Mouse (Mus musculus): ENCODE data around the gene Apoa5. TPM values are rescaled to one million over a fixed set of nuclear protein-coding genes. Genes with fewer than 3 reads are reported as not detected.

Apoa5 gene
- polyA plus RNA-seq (2017; shearing (Covaris generic)) = not detected

DNA sequence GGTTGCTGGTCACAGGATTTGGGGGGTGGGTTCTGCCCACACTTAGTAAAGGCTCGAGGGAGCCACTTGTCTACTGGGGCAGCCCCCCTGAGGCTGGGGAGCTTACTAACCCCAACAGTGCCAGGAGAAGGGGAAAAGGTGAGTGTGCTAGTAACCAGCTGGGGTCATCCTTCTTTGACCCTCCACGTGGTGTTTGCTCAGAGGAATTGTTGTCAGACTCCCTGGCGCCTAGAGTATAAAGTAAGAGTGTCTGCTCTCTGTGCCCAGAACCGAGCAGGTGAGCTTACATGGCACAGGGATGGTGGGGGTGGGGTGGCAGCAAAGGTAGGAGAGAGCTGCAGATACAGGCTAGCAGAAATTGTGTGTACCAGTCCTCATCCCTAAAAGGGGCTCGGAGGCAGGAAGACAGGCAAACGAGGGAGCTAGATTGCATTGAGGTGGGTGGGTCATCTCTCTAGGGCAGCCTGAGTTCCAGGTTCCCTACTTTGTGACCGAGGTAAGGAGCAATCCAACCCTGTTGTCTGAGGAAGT is at the start of gene Apoa5:
Gene Apoa5, plus strand, starts transcription at position 291 of the 531 bp plus-strand sequence.

DNA sequence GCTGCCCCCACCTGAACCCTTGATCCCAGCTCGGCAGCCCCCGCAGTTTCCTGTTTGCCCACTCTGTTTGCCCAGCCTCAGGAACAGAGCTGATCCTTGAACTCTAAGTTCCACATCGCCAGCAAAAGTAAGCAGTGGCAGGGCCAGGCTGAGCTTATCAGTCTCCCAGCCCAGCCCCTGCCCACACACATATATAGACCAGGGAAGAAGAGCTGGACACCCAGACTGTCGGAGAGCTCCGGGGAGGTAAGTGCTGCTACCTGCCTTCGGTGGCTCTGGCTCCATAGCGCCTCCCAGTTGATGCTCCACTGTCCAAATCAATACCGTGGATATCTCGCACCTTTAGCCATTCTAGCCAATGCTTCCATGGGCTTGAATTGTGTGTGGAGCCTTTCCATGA is 39.9 kb upstream of the Apoa5 start, which contains the start of gene Apoa1:
Gene Apoa1, plus strand, starts transcription at position 90 of the 400 bp plus-strand sequence.

DNA sequence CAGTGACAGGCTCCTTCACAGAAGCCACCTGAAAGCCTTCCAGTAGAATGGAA is 33.0 kb upstream of the Apoa5 start, which contains the start of gene Apoc3:
Gene Apoc3, minus strand, starts transcription at position 41 of the 53 bp plus-strand sequence.

DNA sequence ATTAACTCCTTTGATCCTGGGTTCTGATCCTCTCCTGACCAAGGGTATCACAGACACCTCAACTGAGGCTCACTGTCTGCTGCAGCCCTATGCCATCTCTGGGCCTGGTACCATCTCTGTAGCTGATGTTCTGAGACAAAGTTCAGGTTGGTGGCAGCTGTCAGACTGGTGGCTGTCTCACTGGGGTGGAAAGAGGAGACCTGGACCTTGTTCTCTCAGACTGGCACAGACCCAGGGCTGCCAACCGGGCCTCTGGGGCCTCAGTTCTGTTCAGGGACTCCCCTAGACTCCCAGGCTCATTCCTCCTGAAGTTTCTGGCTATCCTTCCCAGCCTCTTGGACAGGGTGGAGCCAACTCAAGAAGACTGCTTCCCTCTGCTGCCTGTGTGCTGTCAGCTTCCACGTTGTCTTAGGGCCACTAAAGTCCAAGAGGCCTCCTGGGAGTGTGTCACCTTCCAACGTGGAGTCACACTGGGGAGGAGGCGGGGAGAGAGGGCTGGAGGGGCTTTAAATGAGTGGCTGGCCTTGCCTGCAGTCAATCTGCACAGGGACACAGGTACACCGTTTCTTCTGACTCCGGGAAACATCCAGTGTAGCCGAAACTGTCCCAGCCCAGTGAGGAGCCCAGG is 27.8 kb upstream of the Apoa5 start, which contains the start of gene Apoa4:
Gene Apoa4, plus strand, starts transcription at position 171 of the 628 bp plus-strand sequence.

DNA sequence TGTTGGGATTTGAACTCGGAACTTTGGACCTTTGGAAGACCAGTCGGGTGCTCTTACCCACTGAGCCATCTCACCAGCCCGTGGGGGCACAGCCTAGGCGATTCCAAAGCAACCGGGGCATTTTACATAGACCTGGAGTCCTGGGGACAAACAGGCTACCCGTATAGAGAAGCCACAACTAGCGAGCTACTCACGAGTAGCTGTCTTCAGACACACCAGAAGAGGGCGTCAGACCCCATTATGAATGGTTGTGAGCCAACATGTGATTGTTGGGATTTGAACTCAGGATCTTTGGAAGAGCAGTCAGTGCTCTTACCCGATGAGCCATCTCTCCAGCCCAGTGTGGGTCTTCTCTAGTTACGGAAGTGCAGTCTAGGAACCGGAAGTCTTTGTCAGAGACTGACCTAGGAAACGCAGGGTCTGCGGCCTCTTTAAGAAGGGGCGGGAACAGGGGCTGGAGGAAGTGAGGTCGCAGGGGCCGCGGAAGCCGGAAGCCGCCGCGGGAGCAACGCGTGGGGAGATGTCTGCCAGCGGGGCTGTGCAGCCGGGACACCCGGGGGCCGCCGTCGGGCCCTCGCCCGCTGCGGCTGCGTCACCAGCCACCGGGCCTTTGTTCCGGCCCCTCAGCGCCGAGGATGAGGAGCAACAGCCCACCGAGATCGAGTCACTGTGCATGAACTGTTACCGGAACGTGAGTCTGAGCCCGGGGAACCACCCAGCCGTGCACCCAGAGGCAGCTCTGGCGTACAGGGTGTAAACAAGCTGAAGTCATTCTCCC is 4.4 kb downstream of the Apoa5 start, which contains the start of gene Zpr1:
Gene Zpr1, plus strand, starts transcription at position 388 of the 778 bp plus-strand sequence.

DNA sequence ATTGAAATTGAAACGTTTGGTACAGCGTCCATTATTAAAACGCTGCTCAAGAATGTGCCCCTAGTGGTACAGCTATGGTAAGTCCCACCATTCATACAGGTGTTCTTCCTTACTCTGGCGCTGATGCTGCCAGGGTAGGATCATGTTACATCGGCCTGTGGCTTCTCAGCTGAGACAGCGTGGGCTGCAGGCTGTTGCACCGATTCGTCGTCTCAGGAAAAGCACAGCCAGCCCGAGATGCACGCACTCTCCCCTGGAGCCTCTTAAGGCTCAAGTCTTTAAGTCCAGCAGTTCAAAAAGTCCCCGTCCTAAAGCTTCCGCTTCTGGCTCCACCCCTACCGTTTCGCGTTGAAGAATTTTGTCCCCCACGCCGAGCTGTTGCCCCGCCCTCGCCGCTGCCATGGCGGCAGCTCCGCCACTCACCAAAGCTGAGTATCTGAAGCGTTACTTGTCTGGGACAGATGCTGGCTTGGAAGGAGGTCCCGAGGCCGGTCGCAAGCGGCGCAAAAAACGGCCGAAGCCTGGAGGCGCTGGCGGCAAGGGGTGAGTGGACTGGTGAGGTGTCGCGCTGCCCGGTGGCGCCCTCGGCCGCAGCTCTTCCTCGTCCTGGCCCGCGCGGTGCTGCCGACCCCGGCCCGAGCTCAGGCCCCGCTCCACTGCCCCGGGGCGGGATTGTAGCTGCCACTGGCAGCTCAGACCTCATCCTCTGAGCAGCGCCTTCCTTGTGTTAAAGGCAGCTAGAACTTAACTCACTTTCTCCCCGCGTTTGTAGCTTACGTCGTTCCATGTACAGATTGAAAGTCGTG is 14.4 kb downstream of the Apoa5 start, which contains the start of gene Bud13:
Gene Bud13, plus strand, starts transcription at position 378 of the 806 bp plus-strand sequence.

DNA sequence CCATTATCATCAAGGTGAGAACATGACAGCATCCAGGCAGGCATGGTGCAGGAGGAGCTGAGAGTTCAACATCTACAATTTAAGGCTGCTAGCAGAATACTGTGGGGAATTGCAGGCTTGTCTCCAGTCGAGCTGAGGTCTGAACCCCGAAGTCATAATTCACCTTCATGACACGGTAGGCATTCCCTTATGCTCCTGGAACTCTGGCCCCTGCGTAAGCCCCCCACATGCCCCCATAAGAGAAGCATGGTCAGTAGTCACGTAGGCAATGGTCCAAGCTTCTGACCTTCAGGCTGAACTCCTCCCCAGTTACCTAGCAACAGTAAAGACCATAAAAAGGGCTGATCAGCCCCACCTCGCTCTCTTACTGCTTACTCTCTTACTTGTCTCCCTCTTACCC is 51.5 kb downstream of the Apoa5 start, which contains the start of gene 4931429L15Rik:
Gene 4931429L15Rik, minus strand, starts transcription at position 101 of the 400 bp plus-strand sequence.

Other genes starting within 250 kb of the Apoa5 start
- gene Apoa1, start 40.1 kb upstream of the Apoa5 start, polyA plus RNA-seq (2017; shearing (Covaris generic)) = not detected
- gene Apoc3, start 33.0 kb upstream of the Apoa5 start, polyA plus RNA-seq (2017; shearing (Covaris generic)) = not detected
- not detected for gene Apoa4, start 27.9 kb upstream of the Apoa5 start, polyA plus RNA-seq (2017; shearing (Covaris generic))
- 118 TPM for gene Zpr1, start 4.4 kb downstream of the Apoa5 start, polyA plus RNA-seq (2017; shearing (Covaris generic))
- gene Bud13, start 14.4 kb downstream of the Apoa5 start, polyA plus RNA-seq (2017; shearing (Covaris generic)) = 22.2 TPM
- gene 4931429L15Rik, start 51.4 kb downstream of the Apoa5 start, polyA plus RNA-seq (2017; shearing (Covaris generic)) = not detected

Measured in effector memory CD4-positive, alpha-beta T cell, adult 5 months (primary cell).